In genomic region chr2:35767834-35768537, GRCm38 (mm10) we compare ENCODE assay signal across 9 mouse cellular contexts.
DNase-seq lines count a peak whose midpoint lies in the region; ATAC-seq and TF ChIP-seq lines count a peak whose summit lies in the region.
"Had no signal": no experiment of that assay in that cellular context is flagged by ENCODE, and none has a peak within 500 bp of the region (broad histone marks: within the 10 kb centered on the region; RNA-seq: fewer than 3 reads in every experiment).

No protein-coding gene starts in this region.

- no peaks in the 10 kb centered on the region for H3K9me3 ChIP-seq in kidney, embryonic 16.5 days (ENCODE audit: low read length)
- H3K9me3 ChIP-seq in forebrain, postnatal 0 days (ENCODE audit: low read length): no peaks in the 10 kb centered on the region
- H3K9me3 ChIP-seq in neural tube, embryonic 13.5 days: no peaks in the 10 kb centered on the region

- no peaks in the 10 kb centered on the region for H3K36me3 ChIP-seq in kidney, embryonic 16.5 days (ENCODE audit: insufficient read depth, low read length)
- no peaks in the 10 kb centered on the region for H3K36me3 ChIP-seq in forebrain, postnatal 0 days (ENCODE audit: insufficient read depth)
- H3K36me3 ChIP-seq in neural tube, embryonic 13.5 days: no peaks in the 10 kb centered on the region

- no peak for ATAC-seq in kidney, embryonic 16.5 days (ENCODE audit: low FRiP score, low TSS enrichment)
- peak; percentile 70; the same call in 1 of the 2 replicates for ATAC-seq in forebrain, postnatal 0 days
- peak; percentile 73 for ATAC-seq in neural tube, embryonic 13.5 days (ENCODE audit: low read depth)

- 38% methylated on average over 14 of the region's 14 CpGs for WGBS in kidney, embryonic 16.5 days
- WGBS in forebrain, postnatal 0 days: 30% methylated on average over 14 of the region's 14 CpGs
- WGBS in neural tube, embryonic 13.5 days: 26% methylated on average over 14 of the region's 14 CpGs

- H3K4me2 ChIP-seq in kidney, embryonic 16.5 days (replicated peaks; ENCODE audit: low read depth, low read length): no peak overlapping the region
- H3K4me2 ChIP-seq in forebrain, postnatal 0 days (ENCODE audit: low read depth): no peak overlapping the region
- H3K4me2 ChIP-seq in neural tube, embryonic 13.5 days: no peak overlapping the region

- 0 out of 2 replicates have a peak, but pooled peaks cover 9% of the 10 kb centered on the region for H3K4me1 ChIP-seq in kidney, embryonic 16.5 days (ENCODE audit: insufficient read depth, low read length)
- peaks cover 10% of the 10 kb centered on the region; the same call in 1 of the 2 replicates for H3K4me1 ChIP-seq in forebrain, postnatal 0 days (ENCODE audit: insufficient read depth)
- peaks cover 18% of the 10 kb centered on the region for H3K4me1 ChIP-seq in neural tube, embryonic 13.5 days (replicated peaks)

- H3K27me3 ChIP-seq in kidney, embryonic 16.5 days (ENCODE audit: insufficient read depth, low read length): no peaks in the 10 kb centered on the region
- no peaks in the 10 kb centered on the region for H3K27me3 ChIP-seq in forebrain, postnatal 0 days (ENCODE audit: insufficient read depth, low read length)
- H3K27me3 ChIP-seq in neural tube, embryonic 13.5 days: peaks cover 4% of the 10 kb centered on the region; the same call in 1 of the 2 replicates

- DNase-seq in kidney, adult 11 months: peak; percentile 38
- peak; percentile 24 for DNase-seq in forebrain, postnatal 0 days
- DNase-seq in kidney, adult 8-10 months: peak; percentile 25 to 29
- DNase-seq in gastrocnemius, adult 8-10 months (ENCODE audit: low spot score in 2 of 2): no peak
- DNase-seq in gastrocnemius, postnatal 14 days: no peak

- no peak overlapping the region for H3K27ac ChIP-seq in kidney, embryonic 16.5 days (ENCODE audit: low read length)
- peak overlapping the region; percentile 23; the same call in 1 of the 2 replicates for H3K27ac ChIP-seq in forebrain, postnatal 0 days (ENCODE audit: low read depth, low read length)
- peak overlapping the region; percentile 59; the same call in 1 of the 2 replicates for H3K27ac ChIP-seq in neural tube, embryonic 13.5 days (replicated peaks)
- H3K27ac ChIP-seq: macrophage had no signal

- no peak overlapping the region for H3K9ac ChIP-seq in kidney, embryonic 16.5 days (replicated peaks; ENCODE audit: low read length)
- no peak overlapping the region for H3K9ac ChIP-seq in forebrain, postnatal 0 days
- H3K9ac ChIP-seq in neural tube, embryonic 13.5 days: no peak overlapping the region

- intact Hi-C loops in gastrocnemius, postnatal 14 days (cut with DNase I; ENCODE audit: low total_unique reads): no loop called here

- TF ChIP-seq CTCF in forebrain, postnatal 0 days (IDR thresholded peaks at IDR 0.05; ENCODE audit: low read depth): no peak

- H3K4me3 ChIP-seq in kidney, embryonic 16.5 days (ENCODE audit: low read length): no peak overlapping the region
- H3K4me3 ChIP-seq in forebrain, postnatal 0 days (ENCODE audit: low read depth, low read length): no peak overlapping the region
- H3K4me3 ChIP-seq in neural tube, embryonic 13.5 days: no peak overlapping the region
- H3K4me3 ChIP-seq: erythroblast, embryonic 14.5 days had no signal

Comparison
In these comparisons a context has a peak if more than half of its experiments do, and no peak if none do; other contexts are left out.
1. DNase-seq: peak in kidney, adult 11 months (single experiment), forebrain, postnatal 0 days (single experiment) and kidney, adult 8-10 months (2 of 2); none in gastrocnemius, adult 8-10 months (0 of 2) and gastrocnemius, postnatal 14 days (single experiment).